Mouse (Mus musculus) G1E (cell line): Measurements from ENCODE around the gene Gm10718.
"Not testable (repeated sequence)": the region's sequence is repeated elsewhere in the genome, so short reads cannot be mapped to it uniquely, and the experiment has no call there.

Experiments
- CTCF ChIP-seq: IDR thresholded peaks from 2 replicates; pipeline ENCODE4 v1.5.1; 2012; ENCODE audit warnings: low read depth, low read length, inconsistent platforms, mixed read lengths
- GATA2 ChIP-seq: IDR thresholded peaks from 2 replicates; pipeline ENCODE4 v1.6.1; 2012; ENCODE audit warnings: low read depth, low read length, inconsistent platforms, borderline replicate concordance

- not testable (repeated sequence) for TF ChIP-seq CTCF, GATA2
These were observed 10.5 kb upstream of the Gm10718 start, which contains the start of gene Gm10721 for GRCm38 (mm10) chr9:3012733-3013279.
